Mouse (Mus musculus): Measurements from ENCODE around the gene Fhad1. TPM values are rescaled to one million over a fixed set of nuclear protein-coding genes. Genes with fewer than 3 reads are reported as not detected.
"Not testable (repeated sequence)": the region's sequence is repeated elsewhere in the genome, so short reads cannot be mapped to it uniquely, and the experiment has no call there.

Gene Fhad1
- 10 to 100 TPM; 12.8 to 13.1 TPM for total RNA-seq (2021)
- long read RNA-seq, partial matches to known transcripts = 2 of 10 reads
- long read RNA-seq, other reads (novel, unspliced or antisense) = 6 of 10 reads

- DNase-seq (ENCODE audit: low spot score in 2 of 2) = peak in 1 of 2 experiments; percentile 38
These were observed at the start of gene Fhad1 for GRCm38 (mm10) chr4:142014659-142015608. TSS of gene Fhad1 (minus strand) at chr4:142015082.

GRCm38 (mm10) chr4:142063057-142063534 lies 48.2 kb upstream of the Fhad1 start:
- no peak for DNase-seq (ENCODE audit: low spot score in 2 of 2)

- no peak for DNase-seq (ENCODE audit: low spot score in 2 of 2)
These were observed 46.8 kb upstream of the Fhad1 start for GRCm38 (mm10) chr4:142061485-142062240.

- DNase-seq (ENCODE audit: low spot score in 2 of 2) = peak in 1 of 2 experiments; percentile 70
These were observed 45.8 kb upstream of the Fhad1 start for GRCm38 (mm10) chr4:142060455-142061378.

- DNase-seq (ENCODE audit: low spot score in 2 of 2) = no peak
These were observed 44.9 kb upstream of the Fhad1 start for GRCm38 (mm10) chr4:142059841-142060193.

GRCm38 (mm10) chr4:142059113-142059840 lies 44.4 kb upstream of the Fhad1 start:
- DNase-seq (ENCODE audit: low spot score in 2 of 2) = no peak

GRCm38 (mm10) chr4:142057529-142058216 lies 42.8 kb upstream of the Fhad1 start:
- DNase-seq (ENCODE audit: low spot score in 2 of 2) = peak in 1 of 2 experiments; percentile 39

- DNase-seq (ENCODE audit: low spot score in 2 of 2) = no peak
These were observed 40.7 kb upstream of the Fhad1 start for GRCm38 (mm10) chr4:142055600-142055999.

- peak in 1 of 2 experiments; percentile 15 for DNase-seq (ENCODE audit: low spot score in 2 of 2)
These were observed 39.7 kb upstream of the Fhad1 start for GRCm38 (mm10) chr4:142054580-142054979.

GRCm38 (mm10) chr4:142053661-142054448 lies 39.0 kb upstream of the Fhad1 start:
- DNase-seq (ENCODE audit: low spot score in 2 of 2) = no peak

GRCm38 (mm10) chr4:142053261-142053660 lies 38.4 kb upstream of the Fhad1 start:
- no peak for DNase-seq (ENCODE audit: low spot score in 2 of 2)

GRCm38 (mm10) chr4:142052391-142053132 lies 37.7 kb upstream of the Fhad1 start:
- no peak for DNase-seq (ENCODE audit: low spot score in 2 of 2)

- DNase-seq (ENCODE audit: low spot score in 2 of 2) = not testable (repeated sequence)
These were observed 37.0 kb upstream of the Fhad1 start for GRCm38 (mm10) chr4:142051883-142052282.

- DNase-seq (ENCODE audit: low spot score in 2 of 2) = no peak
These were observed 35.1 kb upstream of the Fhad1 start for GRCm38 (mm10) chr4:142049963-142050362.

GRCm38 (mm10) chr4:142048391-142048790 lies 33.5 kb upstream of the Fhad1 start:
- DNase-seq (ENCODE audit: low spot score in 2 of 2) = peak in 1 of 2 experiments; percentile 32

GRCm38 (mm10) chr4:142047005-142047404 lies 32.1 kb upstream of the Fhad1 start:
- DNase-seq (ENCODE audit: low spot score in 2 of 2) = no peak

- no peak for DNase-seq (ENCODE audit: low spot score in 2 of 2)
These were observed 31.6 kb upstream of the Fhad1 start for GRCm38 (mm10) chr4:142046496-142046895.

All from layer of hippocampus, adult 18-20 months (tissue).